In genomic region chr10:61906226-61906625, GRCm38 (mm10) we compare ENCODE assay signal across 8 mouse cellular contexts.
DNase-seq lines count a peak whose midpoint lies in the region; ATAC-seq lines count a peak whose summit lies in the region.

No protein-coding gene starts in this region.

- no peak overlapping the region for H3K4me2 ChIP-seq in intestine, embryonic 14.5 days (ENCODE audit: low read length)
- no peak overlapping the region for H3K4me2 ChIP-seq in intestine, embryonic 15.5 days (replicated peaks)

- H3K27me3 ChIP-seq in intestine, embryonic 14.5 days (replicated peaks; ENCODE audit: control insufficient read depth, insufficient read depth, low read length): 0 out of 2 replicates have a peak, but pooled peaks cover 3% of the 10 kb centered on the region
- H3K27me3 ChIP-seq in intestine, embryonic 15.5 days (replicated peaks): 0 out of 2 replicates have a peak, but pooled peaks cover 3% of the 10 kb centered on the region
- no peaks in the 10 kb centered on the region for H3K27me3 ChIP-seq in heart, embryonic 10.5 days (ENCODE audit: insufficient read depth, poor library complexity, severe bottlenecking)

- H3K4me1 ChIP-seq in intestine, embryonic 14.5 days (replicated peaks; ENCODE audit: control insufficient read depth, insufficient read depth, low read length): peaks cover 28% of the 10 kb centered on the region
- peaks cover 12% of the 10 kb centered on the region for H3K4me1 ChIP-seq in intestine, embryonic 15.5 days (replicated peaks)
- H3K4me1 ChIP-seq in heart, embryonic 10.5 days: peaks cover 41% of the 10 kb centered on the region

- 0 out of 2 replicates have a peak overlapping the region, but pooled peaks have one; percentile 67 for H3K27ac ChIP-seq in intestine, embryonic 14.5 days (ENCODE audit: low read depth)
- no peak overlapping the region for H3K27ac ChIP-seq in intestine, embryonic 15.5 days
- peak overlapping the region; percentile 72 for H3K27ac ChIP-seq in heart, embryonic 10.5 days

- 0 out of 2 replicates have a peak, but pooled peaks cover 3% of the 10 kb centered on the region for H3K9me3 ChIP-seq in intestine, embryonic 14.5 days (ENCODE audit: control insufficient read depth, low read length)
- no peaks in the 10 kb centered on the region for H3K9me3 ChIP-seq in intestine, embryonic 15.5 days
- H3K9me3 ChIP-seq in heart, embryonic 10.5 days: 0 out of 2 replicates have a peak, but pooled peaks cover 5% of the 10 kb centered on the region

- H3K4me3 ChIP-seq in intestine, embryonic 14.5 days (ENCODE audit: low read depth, low read length): no peak overlapping the region
- H3K4me3 ChIP-seq in intestine, embryonic 15.5 days (replicated peaks): no peak overlapping the region
- peak overlapping the region; percentile 30 for H3K4me3 ChIP-seq in heart, embryonic 10.5 days

- no peak for DNase-seq in intestine, embryonic 14.5 days (ENCODE audit: low spot score)
- DNase-seq in T-cell, adult 2 months (ENCODE audit: low spot score): peak; percentile 8
- peak; percentile 86 for DNase-seq in heart, embryonic 10.5 days (ENCODE audit: low spot score)
- peak; percentile 18 to 45 for DNase-seq in kidney, postnatal 36 days
- no peak for DNase-seq in cerebellum, adult 11-12 months
- no peak for DNase-seq in layer of hippocampus, adult 9-11 months

- WGBS in intestine, embryonic 14.5 days: 28% methylated on average over 5 of the region's 5 CpGs
- 36% methylated on average over 5 of the region's 5 CpGs for WGBS in intestine, embryonic 15.5 days
- 12% methylated on average over 5 of the region's 5 CpGs for WGBS in heart, embryonic 10.5 days

- no peaks in the 10 kb centered on the region for H3K36me3 ChIP-seq in intestine, embryonic 14.5 days (ENCODE audit: control insufficient read depth, insufficient read depth, low read length)
- 0 out of 2 replicates have a peak, but pooled peaks cover 3% of the 10 kb centered on the region for H3K36me3 ChIP-seq in intestine, embryonic 15.5 days
- peaks cover 19% of the 10 kb centered on the region for H3K36me3 ChIP-seq in heart, embryonic 10.5 days

- ATAC-seq in intestine, embryonic 14.5 days (replicated peaks; ENCODE audit: low FRiP score, low TSS enrichment, low read depth): no peak; the same call in 1 of the 2 replicates
- no peak for ATAC-seq in intestine, embryonic 15.5 days
- ATAC-seq in megakaryocyte-erythroid progenitor cell, adult 5-6 weeks (replicated peaks; ENCODE audit: low FRiP score, low TSS enrichment, poor library complexity, severe bottlenecking): no peak

- no peak overlapping the region for H3K9ac ChIP-seq in intestine, embryonic 14.5 days (ENCODE audit: low read length)
- no peak overlapping the region for H3K9ac ChIP-seq in intestine, embryonic 15.5 days

Comparison
In these comparisons a context has a peak if more than half of its experiments do, and no peak if none do; other contexts are left out.
1. DNase-seq: peak in T-cell, adult 2 months (single experiment), heart, embryonic 10.5 days (single experiment) and kidney, postnatal 36 days (2 of 2); none in intestine, embryonic 14.5 days (single experiment), cerebellum, adult 11-12 months (single experiment) and layer of hippocampus, adult 9-11 months (single experiment).